Mouse (Mus musculus) lung, adult 2 months (tissue): ENCODE measurements around the gene Bcl2l2.

Source experiments
- CTCF ChIP-seq: fragments of 200-500 bp; IDR thresholded peaks from 2 replicates; pipeline ENCODE4 v1.5.1; 2011; ENCODE audit warnings: mild to moderate bottlenecking, low read length, control low read depth; ENCODE audit not compliant: insufficient read depth
- POLR2A ChIP-seq: fragments of 200-500 bp; IDR thresholded peaks from 2 replicates; pipeline ENCODE4 v1.6.1; 2011; ENCODE audit warnings: low read depth, mild to moderate bottlenecking, control low read depth, low read length, borderline replicate concordance; ENCODE audit errors: extremely low read depth

- TF ChIP-seq CTCF (no peak), POLR2A (no peak)
These were observed 14.3 kb downstream of the Bcl2l2 start for GRCm38 (mm10) chr14:54897445-54897844.
